In genomic region chr2:84775665-84776064, GRCm38 (mm10) we compare ENCODE assay signal across 9 mouse cellular contexts. TPM values are rescaled to one million over a fixed set of nuclear protein-coding genes. Genes with fewer than 3 reads are reported as not detected.
DNase-seq lines count a peak whose midpoint lies in the region; ATAC-seq and TF ChIP-seq lines count a peak whose summit lies in the region.
"Had no signal": no experiment of that assay in that cellular context is flagged by ENCODE, and none has a peak within 500 bp of the region (broad histone marks: within the 10 kb centered on the region; RNA-seq: fewer than 3 reads in every experiment).

No protein-coding gene starts in this region.

- no peak for TF ChIP-seq CTCF in heart, postnatal 0 days (IDR thresholded peaks at IDR 0.05; ENCODE audit: low read depth)

- H3K9me3 ChIP-seq in liver, embryonic 15.5 days (replicated peaks): no peaks in the 10 kb centered on the region
- no peaks in the 10 kb centered on the region for H3K9me3 ChIP-seq in liver, embryonic 12.5 days (replicated peaks)
- no peaks in the 10 kb centered on the region for H3K9me3 ChIP-seq in heart, postnatal 0 days (replicated peaks; ENCODE audit: control insufficient read depth, low read length)

- no peak for ATAC-seq in cerebellum, adult (ENCODE audit: insufficient number of reproducible peaks, low FRiP score, low TSS enrichment)
- ATAC-seq in liver, embryonic 15.5 days (ENCODE audit: insufficient read depth): no peak
- no peak for ATAC-seq in liver, embryonic 12.5 days
- no peak for ATAC-seq in heart, postnatal 0 days (ENCODE audit: insufficient read depth, low read depth)

- TF ChIP-seq EP300 in heart, postnatal 0 days (IDR thresholded peaks at IDR 0.05; ENCODE audit: low read depth): no peak

- peaks cover 83% of the 10 kb centered on the region for H3K27me3 ChIP-seq in liver, embryonic 15.5 days
- peaks cover 74% of the 10 kb centered on the region for H3K27me3 ChIP-seq in liver, embryonic 12.5 days (replicated peaks)
- H3K27me3 ChIP-seq in heart, postnatal 0 days (ENCODE audit: control insufficient read depth, insufficient read depth, low read length): no peaks in the 10 kb centered on the region; the same call in 1 of the 2 replicates

- H3K4me1 ChIP-seq in liver, embryonic 15.5 days (replicated peaks): no peaks in the 10 kb centered on the region
- H3K4me1 ChIP-seq in liver, embryonic 12.5 days: peaks cover 10% of the 10 kb centered on the region
- no peaks in the 10 kb centered on the region; the same call in 1 of the 2 replicates for H3K4me1 ChIP-seq in heart, postnatal 0 days (ENCODE audit: control insufficient read depth, insufficient read depth)

- H3K27ac ChIP-seq in liver, embryonic 15.5 days (replicated peaks): 0 out of 2 replicates have a peak overlapping the region, but pooled peaks have one; percentile 41
- H3K27ac ChIP-seq in liver, embryonic 12.5 days: no peak overlapping the region
- 0 out of 2 replicates have a peak overlapping the region, but pooled peaks have one; percentile 28 for H3K27ac ChIP-seq in heart, postnatal 0 days (ENCODE audit: low read depth)

- H3K4me2 ChIP-seq in liver, embryonic 15.5 days: no peak overlapping the region
- no peak overlapping the region for H3K4me2 ChIP-seq in liver, embryonic 12.5 days
- H3K4me2 ChIP-seq in heart, postnatal 0 days (ENCODE audit: low read depth, low read length): no peak overlapping the region

- no peak overlapping the region for H3K4me3 ChIP-seq in liver, embryonic 15.5 days (replicated peaks)
- H3K4me3 ChIP-seq in liver, embryonic 12.5 days: no peak overlapping the region
- H3K4me3 ChIP-seq in heart, postnatal 0 days (ENCODE audit: low read depth, low read length): no peak overlapping the region

- no peaks in the 10 kb centered on the region; the same call in 1 of the 2 replicates for H3K36me3 ChIP-seq in liver, embryonic 15.5 days (replicated peaks)
- H3K36me3 ChIP-seq in liver, embryonic 12.5 days: 0 out of 2 replicates have a peak, but pooled peaks cover 3% of the 10 kb centered on the region
- H3K36me3 ChIP-seq in heart, postnatal 0 days (replicated peaks; ENCODE audit: control insufficient read depth, insufficient read depth, low read length): no peaks in the 10 kb centered on the region

- no peak overlapping the region for H3K9ac ChIP-seq in liver, embryonic 15.5 days
- no peak overlapping the region for H3K9ac ChIP-seq in liver, embryonic 12.5 days
- H3K9ac ChIP-seq in heart, postnatal 0 days (replicated peaks; ENCODE audit: low read depth, low read length): no peak overlapping the region

- peak; percentile 30 for DNase-seq in cerebellum, adult 9-11 months
- no peak for DNase-seq in heart, postnatal 0 days (ENCODE audit: low spot score)
- peak; percentile 43 for DNase-seq in skeletal muscle tissue, adult 2 months (ENCODE audit: low read depth, low spot score)
- no peak for DNase-seq in layer of hippocampus, postnatal 36 days
- DNase-seq in left cerebral cortex, adult 11 months (ENCODE audit: low spot score): no peak

- WGBS in liver, embryonic 15.5 days (ENCODE audit: insufficient replicate concordance): 61% methylated on average over 6 of the region's 6 CpGs
- 59% methylated on average over 6 of the region's 6 CpGs for WGBS in liver, embryonic 12.5 days (ENCODE audit: insufficient replicate concordance)
- 71% methylated on average over 6 of the region's 6 CpGs for WGBS in heart, postnatal 0 days

RNA-seq across cellular contexts. Expression of gene Serping1, which starts 0.4 kb away (rescaled TPM):
- 84.2 and 102 TPM in 2 replicates for polyA plus RNA-seq in liver, embryonic 15.5 days (2015; fragmentation: Nextera tagmentation; extraction: Ambion mirVana)
- polyA plus RNA-seq in liver, embryonic 12.5 days (2016; fragmentation: Nextera tagmentation; extraction: Ambion mirVana): 30.8 and 32.3 TPM in 2 replicates
- total RNA-seq in heart, postnatal 0 days (2014; rRNA removed; ENCODE audit: low replicate concordance): 26.3 and 31.2 TPM in 2 replicates
- 37.1 and 38.8 TPM in 2 replicates for polyA plus RNA-seq in heart, postnatal 0 days (2015; fragmentation: Nextera tagmentation; extraction: Ambion mirVana)
- 1 to 10 TPM; 5.5 to 7.5 TPM for total RNA-seq in layer of hippocampus, postnatal 36 days (2021)

RNA-seq across cellular contexts. Expression of gene Ube2l6, which starts 23.0 kb away (rescaled TPM):
- 533 and 556 TPM in 2 replicates for polyA plus RNA-seq in liver, embryonic 15.5 days (2015; fragmentation: Nextera tagmentation; extraction: Ambion mirVana)
- 293 and 321 TPM in 2 replicates for polyA plus RNA-seq in liver, embryonic 12.5 days (2016; fragmentation: Nextera tagmentation; extraction: Ambion mirVana)
- total RNA-seq in heart, postnatal 0 days (2014; rRNA removed; ENCODE audit: low replicate concordance): 40.0 and 47.0 TPM in 2 replicates
- polyA plus RNA-seq in heart, postnatal 0 days (2015; fragmentation: Nextera tagmentation; extraction: Ambion mirVana): 29.8 and 36.9 TPM in 2 replicates
- 1 to 10 TPM; 4.2 to 4.3 TPM for total RNA-seq in layer of hippocampus, postnatal 36 days (2021)

RNA-seq across cellular contexts. Expression of gene Gm19426, which starts 32.2 kb away (rescaled TPM):
- polyA plus RNA-seq in liver, embryonic 15.5 days (2015; fragmentation: Nextera tagmentation; extraction: Ambion mirVana): 1.4 and 1.5 TPM in 2 replicates
- 3.8 and 3.9 TPM in 2 replicates for polyA plus RNA-seq in liver, embryonic 12.5 days (2016; fragmentation: Nextera tagmentation; extraction: Ambion mirVana)
- 4.3 TPM in 1 of 2 replicates, not detected in the other for total RNA-seq in heart, postnatal 0 days (2014; rRNA removed; ENCODE audit: low replicate concordance)
- polyA plus RNA-seq in heart, postnatal 0 days (2015; fragmentation: Nextera tagmentation; extraction: Ambion mirVana): 3.0 and 3.1 TPM in 2 replicates
- 1 to 10 TPM; 2.8 to 3.4 TPM for total RNA-seq in layer of hippocampus, postnatal 36 days (2021)

RNA-seq across cellular contexts. Expression of gene Ypel4, which starts 41.8 kb away (rescaled TPM):
- 66.9 and 75.7 TPM in 2 replicates for polyA plus RNA-seq in liver, embryonic 15.5 days (2015; fragmentation: Nextera tagmentation; extraction: Ambion mirVana)
- 49.8 and 52.1 TPM in 2 replicates for polyA plus RNA-seq in liver, embryonic 12.5 days (2016; fragmentation: Nextera tagmentation; extraction: Ambion mirVana)
- total RNA-seq in heart, postnatal 0 days (2014; rRNA removed; ENCODE audit: low replicate concordance): not detected in 2 replicates
- 1.1 and 1.2 TPM in 2 replicates for polyA plus RNA-seq in heart, postnatal 0 days (2015; fragmentation: Nextera tagmentation; extraction: Ambion mirVana)
- total RNA-seq in layer of hippocampus, postnatal 36 days (2021): 10 to 100 TPM; 79.7 to 82.7 TPM

RNA-seq across cellular contexts. Expression of gene Smtnl1, which starts 46.8 kb away (rescaled TPM):
- 0.40 and 0.56 TPM in 2 replicates for polyA plus RNA-seq in liver, embryonic 15.5 days (2015; fragmentation: Nextera tagmentation; extraction: Ambion mirVana)
- 0.29 and 0.43 TPM in 2 replicates for polyA plus RNA-seq in liver, embryonic 12.5 days (2016; fragmentation: Nextera tagmentation; extraction: Ambion mirVana)
- total RNA-seq in heart, postnatal 0 days (2014; rRNA removed; ENCODE audit: low replicate concordance): not detected in 2 replicates
- polyA plus RNA-seq in heart, postnatal 0 days (2015; fragmentation: Nextera tagmentation; extraction: Ambion mirVana): 0.07 and 0.12 TPM in 2 replicates
- total RNA-seq in layer of hippocampus, postnatal 36 days (2021): not detected
- total RNA-seq: layer of hippocampus, adult 8-10 months had no signal

Comparison
In these comparisons a context has a peak if more than half of its experiments do, and no peak if none do; other contexts are left out.
1. DNase-seq: peak in cerebellum, adult 9-11 months (single experiment) and skeletal muscle tissue, adult 2 months (single experiment); none in heart, postnatal 0 days (single experiment), layer of hippocampus, postnatal 36 days (0 of 2) and left cerebral cortex, adult 11 months (single experiment).